Mouse (Mus musculus) forebrain, embryonic 14.5 days (tissue): ENCODE measurements around the gene Znhit6. TPM values are rescaled to one million over a fixed set of nuclear protein-coding genes. Genes with fewer than 3 reads are reported as not detected.
A peak's percentile ranks its signal among the peaks of the same experiment; 100 is the strongest.

Experiments used
- ATAC-seq: fragments of 200-750 bp; cut with Nextera tagmentation; 2 replicates; pipeline ENCODE4 v1.8.0; 2017; ENCODE audit warnings: mild to moderate bottlenecking, moderate library complexity
- DNase-seq: peaks from one replicate; pipeline ENCODE4 v3.0.0-alpha.2; 2015; ENCODE audit warnings: low spot score
- H3K27ac ChIP-seq: fragments of 300-500 bp; sonication (generic); 2 replicates; pipeline ENCODE4 v1.5.1; 2014; ENCODE audit warnings: low read depth, mild to moderate bottlenecking, control low read depth, low read length, moderate library complexity
- H3K27me3 ChIP-seq: fragments of 300-500 bp; sonication (generic); replicated peaks from 2 replicates; pipeline ENCODE4 v1.6.1; 2014; ENCODE audit warnings: low read length, control low read depth, mixed read lengths; ENCODE audit not compliant: control insufficient read depth, insufficient read depth
- H3K36me3 ChIP-seq: fragments of 300-500 bp; sonication (generic); 2 replicates; pipeline ENCODE4 v1.6.1; 2014; ENCODE audit warnings: low read length, control low read depth; ENCODE audit not compliant: control insufficient read depth, insufficient read depth
- H3K4me1 ChIP-seq: fragments of 300-500 bp; sonication (generic); 2 replicates; pipeline ENCODE4 v1.6.1; 2014; ENCODE audit warnings: antibody characterized with exemption, low read length, control low read depth; ENCODE audit not compliant: control insufficient read depth, insufficient read depth
- H3K4me2 ChIP-seq: fragments of 300-500 bp; sonication (generic); 2 replicates; pipeline ENCODE4 v1.6.1; 2014; ENCODE audit warnings: mild to moderate bottlenecking, control low read depth, low read length
- H3K4me3 ChIP-seq: fragments of 300-500 bp; sonication (generic); 2 replicates; pipeline ENCODE4 v1.5.1; 2014; ENCODE audit warnings: low read depth, low read length, control low read depth
- H3K9ac ChIP-seq: fragments of 300-500 bp; sonication (generic); 2 replicates; pipeline ENCODE4 v1.6.1; 2014; ENCODE audit warnings: mild to moderate bottlenecking, low read length, control low read depth, moderate library complexity
- H3K9me3 ChIP-seq: fragments of 300-500 bp; sonication (generic); replicated peaks from 2 replicates; pipeline ENCODE4 v1.6.1; 2016; ENCODE audit warnings: low read length, control low read depth, mixed read lengths; ENCODE audit not compliant: control insufficient read depth
- WGBS: fragments of 180-500 bp; shearing (Covaris S2); extraction: QIAGEN DNeasy Blood & Tissue Kit; methylation state at CpG from one replicate; pipeline ENCODE4 v1.1.7; 2014; 5-methylcytosine and 5-hydroxymethylcytosine counted together
- polyA plus RNA-seq: library from polyadenylated mRNA; unstranded; fragments of >200 nt; fragmentation: Nextera tagmentation; extraction: Ambion mirVana; gene quantifications from 2 replicates; pipeline ENCODE4 v1.2.1, GENCODE M21; 2014

Znhit6 gene
- polyA plus RNA-seq, 1 experiment from 2014 or later = 28.0 TPM

DNA sequence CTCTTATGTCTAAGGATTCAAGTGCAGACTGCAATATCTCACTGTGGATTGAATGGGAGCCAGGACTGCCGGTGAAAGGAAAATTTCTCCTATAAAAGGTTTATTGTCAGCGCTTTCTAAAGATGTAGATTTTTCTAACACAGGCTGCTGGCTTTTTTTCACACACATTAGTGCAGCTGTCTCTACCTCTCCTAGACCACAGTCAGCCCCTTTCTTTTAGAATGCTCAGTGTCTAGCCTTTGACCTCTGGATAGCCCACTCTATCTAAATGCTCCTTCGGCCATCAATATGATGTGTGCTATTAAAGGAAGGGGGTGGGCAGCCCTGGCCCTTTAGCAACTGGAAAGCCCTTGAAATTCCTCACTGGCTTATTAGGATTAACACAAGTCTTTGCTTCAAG lies 70.0 kb downstream of the Znhit6 start:
- no peak overlapping the region for H3K4me3 ChIP-seq
- peak; percentile 78 for DNase-seq
- peak; percentile 52 for ATAC-seq
- no peaks in the 10 kb centered on the region for H3K9me3 ChIP-seq
- 10% methylated on average over 3 of the region's 3 CpGs for WGBS
- H3K9ac ChIP-seq = no peak overlapping the region
- 0 out of 2 replicates have a peak, but pooled peaks cover 3% of the 10 kb centered on the region for H3K27me3 ChIP-seq
- H3K4me1 ChIP-seq = peaks cover 26% of the 10 kb centered on the region; the same call in 1 of the 2 replicates
- H3K4me2 ChIP-seq = peak overlapping the region; percentile 17; the same call in 1 of the 2 replicates
- H3K36me3 ChIP-seq = no peaks in the 10 kb centered on the region
- no peak overlapping the region; the same call in 1 of the 2 replicates for H3K27ac ChIP-seq

- no peak for ATAC-seq
- 0 out of 2 replicates have a peak, but pooled peaks cover 3% of the 10 kb centered on the region for H3K27me3 ChIP-seq
- H3K36me3 ChIP-seq = no peaks in the 10 kb centered on the region
- WGBS = 47% methylated on average over 2 of the region's 2 CpGs
- no peaks in the 10 kb centered on the region for H3K9me3 ChIP-seq
- H3K27ac ChIP-seq = no peak overlapping the region; the same call in 1 of the 2 replicates
- no peak overlapping the region for H3K4me3 ChIP-seq
- no peak overlapping the region for H3K9ac ChIP-seq
- no peak for DNase-seq
- peaks cover 22% of the 10 kb centered on the region; the same call in 1 of the 2 replicates for H3K4me1 ChIP-seq
- peak overlapping the region; percentile 17; the same call in 1 of the 2 replicates for H3K4me2 ChIP-seq
Observed at GRCm38 (mm10) chr3:145646666-145647065, 70.7 kb downstream of the Znhit6 start.

DNA sequence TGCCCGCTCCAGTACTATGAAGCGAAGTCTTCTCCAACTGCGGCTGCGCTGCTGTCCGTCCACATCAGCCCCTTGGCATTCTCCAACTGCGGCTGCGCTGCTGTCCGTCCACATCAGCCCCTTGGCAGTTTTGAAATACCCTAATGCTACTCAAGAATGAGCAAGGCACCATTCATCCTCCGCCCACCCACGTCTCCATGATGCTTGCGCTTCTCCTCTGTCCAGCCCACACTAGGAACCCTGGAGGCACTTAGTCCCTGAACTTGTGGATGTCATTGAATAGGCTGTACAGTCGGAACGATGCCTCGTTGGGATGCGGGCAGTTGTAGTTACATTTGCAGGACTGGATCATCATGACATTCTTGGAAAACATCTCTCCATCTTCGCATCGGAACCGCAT lies 71.4 kb downstream of the Znhit6 start:
- Histone ChIP-seq H3K27me3 (peaks cover 6% of the 10 kb centered on the region; the same call in 1 of the 2 replicates), H3K9ac (no peak overlapping the region), H3K27ac (no peak overlapping the region), H3K9me3 (no peaks in the 10 kb centered on the region), H3K4me1 (peaks cover 30% of the 10 kb centered on the region), H3K36me3 (no peaks in the 10 kb centered on the region), H3K4me2 (peak overlapping the region; percentile 82), H3K4me3 (peak overlapping the region; percentile 54; the same call in 1 of the 2 replicates)
- DNase-seq = no peak
- ATAC-seq = no peak
- 64% methylated on average over 18 of the region's 18 CpGs for WGBS

GRCm38 (mm10) chr3:145648097-145648931 lies 72.3 kb downstream of the Znhit6 start:
- Histone ChIP-seq H3K9ac (peak overlapping the region; percentile 77), H3K27me3 (peaks cover 13% of the 10 kb centered on the region; the same call in 1 of the 2 replicates), H3K4me1 (peaks cover 37% of the 10 kb centered on the region), H3K4me2 (peak overlapping the region; percentile 82), H3K9me3 (no peaks in the 10 kb centered on the region), H3K36me3 (no peaks in the 10 kb centered on the region), H3K27ac (peak overlapping the region; percentile 60; the same call in 1 of the 2 replicates), H3K4me3 (peak overlapping the region; percentile 54)
- 9% methylated on average over 26 of the region's 26 CpGs for WGBS
- peak; percentile 72 for DNase-seq
- no peak for ATAC-seq

GRCm38 (mm10) chr3:145648991-145649851 lies 73.2 kb downstream of the Znhit6 start:
- Histone ChIP-seq H3K27me3 (peaks cover 13% of the 10 kb centered on the region; the same call in 1 of the 2 replicates), H3K36me3 (no peaks in the 10 kb centered on the region), H3K4me3 (peak overlapping the region; percentile 54), H3K27ac (peak overlapping the region; percentile 74), H3K4me2 (peak overlapping the region; percentile 82), H3K4me1 (peaks cover 40% of the 10 kb centered on the region), H3K9me3 (no peaks in the 10 kb centered on the region), H3K9ac (peak overlapping the region; percentile 77)
- DNase-seq (peak; percentile 65), ATAC-seq (peak; percentile 6; the same call in 1 of the 2 replicates)
- under 1% methylated on average over 49 of the region's 49 CpGs for WGBS

DNA sequence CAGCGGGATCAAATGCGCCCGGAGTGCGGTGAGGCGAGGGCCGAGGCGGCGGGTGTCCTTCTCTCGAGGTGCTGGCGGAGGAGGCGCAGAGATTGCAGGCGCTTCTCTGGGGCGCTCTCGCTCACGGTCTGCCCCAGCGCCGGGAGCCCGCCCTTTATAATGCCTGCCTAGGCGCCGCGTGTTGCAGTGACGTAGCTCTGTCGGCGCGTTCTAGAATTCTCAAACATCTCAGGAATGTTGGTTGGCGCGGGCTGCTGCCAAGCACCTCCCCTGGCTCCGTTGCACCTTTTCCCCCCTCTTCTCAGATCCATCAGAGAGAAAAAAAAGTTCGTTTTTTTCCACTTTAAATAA lies 73.8 kb downstream of the Znhit6 start, which contains the start of gene Ccn1:
Gene Ccn1, minus strand, starts transcription at position 130 of the 351 bp plus-strand sequence.
- DNase-seq (peak; percentile 91), ATAC-seq (peak; percentile 75)
- Histone ChIP-seq H3K27ac (peak within 1 kb of the TSS; percentile 74), H3K9ac (peak within 1 kb of the TSS; percentile 77), H3K4me3 (peak within 1 kb of the TSS; percentile 54), H3K27me3 (peaks cover 13% of the 10 kb centered on the region; the same call in 1 of the 2 replicates), H3K9me3 (no peaks in the 10 kb centered on the region), H3K4me1 (peaks cover 40% of the 10 kb centered on the region), H3K4me2 (peak within 1 kb of the TSS; percentile 82), H3K36me3 (no peaks in the 10 kb centered on the region)
- 0% methylated on average over 28 of the region's 29 CpGs for WGBS

DNA sequence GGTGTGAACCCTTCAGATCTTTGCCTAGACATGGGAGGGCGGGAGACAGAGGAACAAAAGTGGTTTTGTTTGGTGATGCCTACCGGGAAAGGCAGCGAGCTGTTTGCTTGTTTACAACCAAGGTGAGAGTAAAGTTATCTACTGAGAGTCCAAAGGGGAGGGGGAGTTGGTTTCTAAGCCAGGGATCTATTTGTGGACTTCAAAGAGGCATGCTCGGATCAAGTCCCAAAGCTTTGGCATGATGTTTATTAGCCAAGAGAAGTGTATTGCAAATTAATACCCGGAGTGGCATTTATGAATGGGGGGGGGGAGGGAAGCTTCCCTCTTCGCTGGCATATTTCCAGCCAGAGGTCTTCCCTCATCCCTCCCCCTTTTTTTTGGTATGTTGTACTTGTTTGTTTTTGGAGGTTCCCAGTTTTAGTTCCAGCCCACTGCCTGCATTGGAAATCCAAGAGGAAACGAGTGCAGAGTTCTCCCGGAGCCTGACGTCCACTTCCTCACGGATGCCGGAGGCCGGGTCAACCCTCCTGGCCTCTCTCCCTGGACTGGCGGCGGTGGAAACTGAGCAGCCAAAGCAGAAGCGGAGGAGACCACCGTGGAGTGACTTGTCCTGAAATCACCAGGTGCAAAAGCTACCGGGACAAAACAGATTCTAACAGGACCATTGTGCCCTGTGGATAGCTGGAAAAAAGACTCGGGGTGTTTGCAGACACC lies 74.5 kb downstream of the Znhit6 start:
- Histone ChIP-seq H3K9me3 (no peaks in the 10 kb centered on the region), H3K36me3 (no peaks in the 10 kb centered on the region), H3K4me1 (peaks cover 37% of the 10 kb centered on the region), H3K9ac (peak overlapping the region; percentile 77), H3K27me3 (peaks cover 13% of the 10 kb centered on the region; the same call in 1 of the 2 replicates), H3K27ac (peak overlapping the region; percentile 64; the same call in 1 of the 2 replicates), H3K4me3 (peak overlapping the region; percentile 54), H3K4me2 (peak overlapping the region; percentile 82)
- DNase-seq (peak; percentile 71), ATAC-seq (no peak; the same call in 1 of the 2 replicates)
- 2% methylated on average over 18 of the region's 18 CpGs for WGBS
